Mouse (Mus musculus) kidney, embryonic 15.5 days (tissue): ENCODE measurements around the gene Sel1l3. TPM values are rescaled to one million over a fixed set of nuclear protein-coding genes. Genes with fewer than 3 reads are reported as not detected.
A peak's percentile ranks its signal among the peaks of the same experiment; 100 is the strongest.

Experiments used
- ATAC-seq: fragments of 200-750 bp; cut with Nextera tagmentation; replicated peaks from 2 replicates; pipeline ENCODE4 v1.8.0; 2017; ENCODE audit warnings: moderate TSS enrichment; ENCODE audit not compliant: low FRiP score
- H3K27ac ChIP-seq: fragments of 300-500 bp; sonication (generic); 2 replicates; pipeline ENCODE4 v1.5.1; 2015; ENCODE audit warnings: mild to moderate bottlenecking, inconsistent platforms
- H3K27me3 ChIP-seq: fragments of 300-500 bp; sonication (generic); 2 replicates; pipeline ENCODE4 v1.6.1; 2015; ENCODE audit warnings: inconsistent platforms
- H3K36me3 ChIP-seq: fragments of 300-500 bp; sonication (generic); 2 replicates; pipeline ENCODE4 v1.6.1; 2015; ENCODE audit warnings: inconsistent platforms
- H3K4me1 ChIP-seq: fragments of 300-500 bp; sonication (generic); 2 replicates; pipeline ENCODE4 v1.6.1; 2015; ENCODE audit warnings: inconsistent platforms
- H3K4me2 ChIP-seq: fragments of 300-500 bp; sonication (generic); 2 replicates; pipeline ENCODE4 v1.6.1; 2015; ENCODE audit warnings: moderate library complexity, mild to moderate bottlenecking, inconsistent platforms
- H3K4me3 ChIP-seq: fragments of 300-500 bp; sonication (generic); replicated peaks from 2 replicates; pipeline ENCODE4 v1.5.1; 2015; ENCODE audit warnings: mild to moderate bottlenecking, inconsistent platforms
- H3K9ac ChIP-seq: fragments of 300-500 bp; sonication (generic); 2 replicates; pipeline ENCODE4 v1.6.1; 2015; ENCODE audit warnings: mild to moderate bottlenecking, inconsistent platforms
- H3K9me3 ChIP-seq: fragments of 300-500 bp; sonication (generic); replicated peaks from 2 replicates; pipeline ENCODE4 v1.6.1; 2016; ENCODE audit warnings: inconsistent platforms
- WGBS: fragments of 180-500 bp; shearing (Covaris S2); methylation state at CpG from one replicate; pipeline ENCODE4 v1.1.7; 2015; ENCODE audit warnings: mixed read lengths; 5-methylcytosine and 5-hydroxymethylcytosine counted together
- polyA plus RNA-seq: library from polyadenylated mRNA; unstranded; fragments of >200 nt; fragmentation: Nextera tagmentation; extraction: Ambion mirVana; gene quantifications from 2 replicates; pipeline ENCODE4 v1.2.1, GENCODE M21; 2015

The Sel1l3 gene
- polyA plus RNA-seq, 1 experiment from 2014 or later = 20.1 TPM

DNA sequence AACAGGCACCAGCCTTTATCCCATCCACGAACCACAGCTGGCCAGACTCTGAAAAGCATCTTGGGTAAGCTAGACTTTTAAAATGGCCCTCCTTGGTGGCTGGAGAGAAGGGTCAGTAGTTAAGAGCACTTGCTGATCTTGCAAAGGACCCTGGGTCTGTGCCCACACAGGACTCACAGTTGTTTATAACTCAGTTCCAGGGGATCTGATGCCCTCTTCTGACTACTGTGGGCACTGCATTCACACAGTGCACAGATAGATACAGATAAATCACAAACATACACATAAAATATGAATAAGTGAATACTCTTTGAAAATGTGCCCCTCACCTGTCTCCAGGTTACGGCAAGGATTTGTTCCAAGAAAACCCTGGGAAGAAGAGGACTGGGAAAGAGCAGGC is 79.7 kb downstream of the Sel1l3 start:
- no peak overlapping the region for H3K9ac ChIP-seq
- H3K4me2 ChIP-seq = no peak overlapping the region
- peaks cover 14% of the 10 kb centered on the region for H3K36me3 ChIP-seq
- no peak overlapping the region for H3K4me3 ChIP-seq
- ATAC-seq = no peak
- no peaks in the 10 kb centered on the region for H3K27me3 ChIP-seq
- H3K9me3 ChIP-seq = no peaks in the 10 kb centered on the region
- no peak overlapping the region for H3K27ac ChIP-seq
- WGBS = 74% methylated on average over 2 of the region's 2 CpGs
- no peaks in the 10 kb centered on the region for H3K4me1 ChIP-seq

DNA sequence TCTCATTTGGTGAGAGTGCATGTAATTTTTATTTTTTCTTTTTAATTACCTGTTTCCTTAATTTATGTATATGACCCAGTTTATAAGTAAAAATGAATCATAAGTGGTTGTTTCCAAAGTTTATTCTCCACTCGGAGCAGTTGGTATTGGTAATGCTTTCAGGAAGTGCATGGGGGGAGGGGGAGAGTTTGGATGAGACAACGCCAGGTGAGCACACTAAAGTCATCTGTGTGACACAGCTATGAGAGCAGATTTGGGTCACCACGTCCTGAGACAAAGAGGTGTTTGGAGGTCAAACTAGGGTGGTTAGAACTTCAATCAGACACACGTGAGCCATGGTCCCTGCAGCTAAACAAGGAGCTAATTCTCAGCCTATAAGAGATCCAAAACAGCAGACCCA is 89.0 kb downstream of the Sel1l3 start:
- Histone ChIP-seq H3K27me3 (no peaks in the 10 kb centered on the region), H3K4me3 (no peak overlapping the region), H3K36me3 (peaks cover 15% of the 10 kb centered on the region; the same call in 1 of the 2 replicates), H3K27ac (no peak overlapping the region), H3K4me2 (no peak overlapping the region), H3K9me3 (no peaks in the 10 kb centered on the region), H3K9ac (no peak overlapping the region), H3K4me1 (no peaks in the 10 kb centered on the region)
- 30% methylated on average over 4 of the region's 4 CpGs for WGBS
- ATAC-seq = no peak

DNA sequence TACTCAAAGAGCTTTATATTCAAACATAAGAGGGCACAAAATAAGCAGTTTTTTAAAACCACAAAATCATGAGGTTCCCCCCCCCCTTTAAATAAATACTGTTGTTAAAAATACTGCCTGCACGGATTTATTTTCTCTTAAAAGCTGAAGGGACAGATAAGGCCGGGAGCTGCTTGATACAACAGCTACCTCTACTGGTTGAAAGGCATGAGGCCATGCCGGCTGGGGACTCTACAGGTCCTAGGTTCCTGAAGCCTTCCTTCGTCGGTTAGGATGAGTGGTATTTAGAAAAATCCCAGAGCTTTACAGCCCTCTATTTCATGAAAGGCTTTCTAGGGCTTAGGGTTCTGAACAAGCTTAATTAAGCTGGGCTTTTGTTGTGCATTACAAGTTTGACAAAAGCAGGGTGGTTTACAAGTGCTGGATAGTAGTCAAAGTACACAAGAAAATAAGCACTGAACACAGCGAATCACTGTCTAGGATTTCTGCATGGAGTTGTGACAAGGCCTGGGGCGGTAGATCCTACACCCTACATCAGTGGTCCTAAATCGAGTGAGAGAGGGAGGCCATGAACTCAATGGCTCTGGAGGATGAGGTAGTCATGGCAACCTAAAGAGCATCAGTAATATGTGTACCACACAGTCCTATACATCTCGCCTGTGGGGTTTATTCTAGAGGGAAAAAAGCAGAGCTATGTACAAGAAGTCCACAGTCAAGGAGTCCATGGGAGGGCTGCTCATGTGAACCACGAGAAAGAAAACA is 90.0 kb downstream of the Sel1l3 start:
- Histone ChIP-seq H3K36me3 (peaks cover 20% of the 10 kb centered on the region), H3K27me3 (no peaks in the 10 kb centered on the region), H3K4me3 (no peak overlapping the region), H3K9ac (no peak overlapping the region), H3K4me2 (no peak overlapping the region), H3K4me1 (no peaks in the 10 kb centered on the region), H3K27ac (no peak overlapping the region), H3K9me3 (no peaks in the 10 kb centered on the region)
- ATAC-seq = peak; percentile 55; the same call in 1 of the 2 replicates
- whole genome bisulfite sequencing = 46% methylated on average over 10 of the region's 10 CpGs

GRCm38 (mm10) chr5:53119689-53120088 is 94.0 kb downstream of the Sel1l3 start:
- H3K9ac ChIP-seq = no peak overlapping the region
- H3K27me3 ChIP-seq = no peaks in the 10 kb centered on the region
- no peaks in the 10 kb centered on the region for H3K9me3 ChIP-seq
- no peak overlapping the region for H3K4me3 ChIP-seq
- ATAC-seq = no peak
- H3K27ac ChIP-seq = 0 out of 2 replicates have a peak overlapping the region, but pooled peaks have one; percentile 13
- peaks cover 4% of the 10 kb centered on the region; the same call in 1 of the 2 replicates for H3K4me1 ChIP-seq
- H3K36me3 ChIP-seq = peaks cover 32% of the 10 kb centered on the region
- WGBS = 67% methylated on average over 3 of the region's 3 CpGs
- no peak overlapping the region for H3K4me2 ChIP-seq

DNA sequence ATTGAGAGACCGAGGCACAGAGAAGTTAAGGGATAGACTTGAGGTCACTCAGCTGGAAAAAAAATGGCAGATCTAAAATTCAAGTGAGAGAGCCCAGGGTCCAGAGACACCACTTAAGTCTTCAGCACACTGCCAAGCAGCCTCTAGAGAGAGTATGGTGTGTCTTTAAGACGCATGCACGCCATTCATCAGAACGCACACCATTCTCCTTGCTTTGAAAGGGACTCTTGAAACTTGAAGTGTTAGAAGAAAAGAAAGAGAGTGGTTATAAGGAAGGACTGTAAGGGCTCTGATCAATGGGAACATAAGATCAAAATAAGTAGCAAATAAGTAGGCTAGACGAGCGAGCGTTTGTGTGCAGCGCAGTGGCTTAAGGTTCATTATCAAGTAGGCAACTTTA is 95.5 kb downstream of the Sel1l3 start:
- H3K4me3 ChIP-seq = no peak overlapping the region
- peaks cover 5% of the 10 kb centered on the region; the same call in 1 of the 2 replicates for H3K9me3 ChIP-seq
- H3K27me3 ChIP-seq = no peaks in the 10 kb centered on the region
- H3K9ac ChIP-seq = no peak overlapping the region
- no peak overlapping the region for H3K27ac ChIP-seq
- WGBS = 92% methylated on average over 8 of the region's 8 CpGs
- peaks cover 4% of the 10 kb centered on the region; the same call in 1 of the 2 replicates for H3K4me1 ChIP-seq
- ATAC-seq = no peak
- no peak overlapping the region for H3K4me2 ChIP-seq
- H3K36me3 ChIP-seq = peaks cover 40% of the 10 kb centered on the region

DNA sequence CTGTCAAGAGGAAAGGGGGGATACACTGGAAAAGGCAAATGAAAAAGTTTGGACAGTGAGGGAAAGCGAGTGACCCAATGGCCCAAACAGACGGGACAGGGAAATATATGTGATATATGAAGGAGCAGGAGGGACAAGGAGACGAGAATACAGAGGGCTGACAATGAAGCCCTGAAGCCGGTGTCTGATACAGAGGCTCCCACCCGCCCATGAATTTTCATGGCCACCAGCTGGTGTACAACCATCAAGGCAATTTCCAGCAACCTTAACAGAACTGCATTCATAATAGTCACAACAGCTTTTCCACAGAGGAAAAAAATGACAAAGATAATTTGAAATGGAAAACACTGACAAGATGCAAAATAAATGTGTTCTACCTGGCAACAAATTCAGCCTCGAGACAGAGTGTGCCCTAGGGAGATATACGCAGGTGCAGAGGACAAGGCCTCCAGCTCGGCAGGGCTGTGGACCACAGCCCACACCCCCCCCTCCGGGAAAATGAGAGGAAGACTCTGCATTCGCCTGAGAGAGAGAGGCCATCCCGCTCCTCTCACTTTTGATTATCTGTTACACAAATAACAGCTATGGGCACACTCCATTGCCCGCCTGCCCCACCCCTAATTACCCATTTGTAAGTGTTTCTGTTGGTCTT is 99.0 kb downstream of the Sel1l3 start:
- Histone ChIP-seq H3K4me3 (no peak overlapping the region), H3K9me3 (peaks cover 9% of the 10 kb centered on the region; the same call in 1 of the 2 replicates), H3K27me3 (no peaks in the 10 kb centered on the region), H3K9ac (no peak overlapping the region), H3K4me2 (no peak overlapping the region), H3K27ac (no peak overlapping the region), H3K36me3 (peaks cover 34% of the 10 kb centered on the region), H3K4me1 (peaks cover 24% of the 10 kb centered on the region)
- WGBS = 65% methylated on average over 12 of the region's 12 CpGs
- no peak for ATAC-seq

DNA sequence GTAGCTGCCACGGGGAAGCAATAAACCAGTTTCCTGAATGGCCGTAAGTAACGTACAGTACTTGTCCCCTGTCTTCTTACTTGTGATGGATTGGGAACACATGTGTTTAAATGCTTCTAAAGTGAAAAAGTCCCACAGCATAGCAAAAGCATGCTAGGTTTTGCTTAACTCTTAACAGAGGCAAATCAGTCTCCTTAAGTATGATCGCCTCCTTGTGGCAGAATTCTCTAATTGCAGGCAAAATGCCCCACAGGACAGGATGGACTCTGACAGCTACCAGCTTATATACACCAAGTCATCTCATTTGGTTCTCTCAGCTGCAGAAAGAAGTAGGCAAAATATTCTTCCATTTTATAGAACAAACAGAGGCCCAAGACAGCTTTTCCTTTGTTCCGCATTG is 100.8 kb downstream of the Sel1l3 start:
- H3K9ac ChIP-seq = no peak overlapping the region
- no peak overlapping the region for H3K4me2 ChIP-seq
- peaks cover 25% of the 10 kb centered on the region for H3K36me3 ChIP-seq
- H3K27ac ChIP-seq = no peak overlapping the region
- H3K4me1 ChIP-seq = peaks cover 27% of the 10 kb centered on the region
- no peaks in the 10 kb centered on the region for H3K27me3 ChIP-seq
- H3K9me3 ChIP-seq = peaks cover 9% of the 10 kb centered on the region; the same call in 1 of the 2 replicates
- H3K4me3 ChIP-seq = no peak overlapping the region
- no peak for ATAC-seq
- WGBS = 72% methylated on average over 5 of the region's 5 CpGs

DNA sequence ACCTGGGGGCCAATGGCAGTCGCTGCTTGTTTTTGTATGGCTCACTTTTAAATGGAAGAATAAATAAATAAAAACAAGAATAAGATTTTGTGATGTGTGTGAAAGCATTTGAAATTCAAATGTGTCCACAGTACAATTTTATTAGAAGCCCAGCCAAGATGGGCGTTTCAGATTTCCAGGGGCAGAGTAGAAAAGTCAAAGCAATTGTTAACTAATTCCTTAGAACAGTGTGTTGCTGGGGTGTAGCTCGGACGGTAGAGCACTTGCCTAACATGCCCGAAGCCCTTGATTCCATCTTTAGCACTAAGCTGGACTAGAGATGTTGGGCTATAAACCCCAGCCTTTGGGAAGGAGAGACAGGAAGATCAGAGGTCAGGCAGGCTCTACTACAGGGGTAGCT is 102.7 kb downstream of the Sel1l3 start:
- 0 out of 2 replicates have a peak, but pooled peaks have one; percentile 20 for ATAC-seq
- WGBS = 58% methylated on average over 5 of the region's 5 CpGs
- H3K9ac ChIP-seq = no peak overlapping the region
- H3K27me3 ChIP-seq = no peaks in the 10 kb centered on the region
- no peak overlapping the region for H3K4me3 ChIP-seq
- H3K4me2 ChIP-seq = no peak overlapping the region
- H3K4me1 ChIP-seq = peaks cover 34% of the 10 kb centered on the region
- peaks cover 13% of the 10 kb centered on the region for H3K36me3 ChIP-seq
- peaks cover 9% of the 10 kb centered on the region; the same call in 1 of the 2 replicates for H3K9me3 ChIP-seq
- H3K27ac ChIP-seq = peak overlapping the region; percentile 76

DNA sequence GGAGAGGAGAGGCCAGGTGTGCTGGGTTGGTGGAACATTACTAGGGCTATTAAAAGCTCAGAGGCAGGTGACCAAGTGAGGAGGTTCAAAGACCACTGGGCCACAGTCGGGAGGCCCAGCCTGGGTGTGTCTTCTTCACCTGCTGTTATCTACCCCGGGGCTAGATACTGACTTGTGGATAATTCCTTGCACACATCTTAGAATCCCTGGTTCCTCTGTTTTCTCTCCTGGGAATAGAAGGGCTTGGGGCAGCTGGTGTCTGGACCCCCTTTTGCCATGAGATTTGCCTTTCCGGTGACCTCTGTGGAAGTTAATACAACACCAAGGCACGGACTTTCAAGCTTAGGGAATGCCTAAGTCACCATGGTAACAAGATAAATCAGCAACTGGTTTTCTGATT is 103.5 kb downstream of the Sel1l3 start:
- no peak overlapping the region for H3K9ac ChIP-seq
- peaks cover 13% of the 10 kb centered on the region for H3K36me3 ChIP-seq
- H3K9me3 ChIP-seq = peaks cover 9% of the 10 kb centered on the region; the same call in 1 of the 2 replicates
- no peaks in the 10 kb centered on the region for H3K27me3 ChIP-seq
- H3K27ac ChIP-seq = peak overlapping the region; percentile 76
- no peak overlapping the region for H3K4me3 ChIP-seq
- WGBS = 64% methylated on average over 4 of the region's 4 CpGs
- H3K4me1 ChIP-seq = peaks cover 35% of the 10 kb centered on the region
- peak; percentile 50 for ATAC-seq
- H3K4me2 ChIP-seq = peak overlapping the region; percentile 21; the same call in 1 of the 2 replicates

GRCm38 (mm10) chr5:53108668-53109067 is 105.1 kb downstream of the Sel1l3 start:
- H3K27me3 ChIP-seq = no peaks in the 10 kb centered on the region
- WGBS = 86% methylated on average over 1 of the region's 1 CpGs
- no peak overlapping the region for H3K27ac ChIP-seq
- peaks cover 7% of the 10 kb centered on the region; the same call in 1 of the 2 replicates for H3K9me3 ChIP-seq
- H3K9ac ChIP-seq = no peak overlapping the region
- H3K36me3 ChIP-seq = peaks cover 9% of the 10 kb centered on the region
- peaks cover 51% of the 10 kb centered on the region for H3K4me1 ChIP-seq
- H3K4me3 ChIP-seq = no peak overlapping the region
- ATAC-seq = no peak
- H3K4me2 ChIP-seq = no peak overlapping the region

- peaks cover 57% of the 10 kb centered on the region for H3K4me1 ChIP-seq
- no peak overlapping the region for H3K9ac ChIP-seq
- no peak overlapping the region for H3K4me3 ChIP-seq
- no peak for ATAC-seq
- H3K27me3 ChIP-seq = no peaks in the 10 kb centered on the region
- H3K4me2 ChIP-seq = no peak overlapping the region
- peaks cover 3% of the 10 kb centered on the region for H3K36me3 ChIP-seq
- WGBS = 84% methylated on average over 9 of the region's 9 CpGs
- H3K27ac ChIP-seq = no peak overlapping the region
- H3K9me3 ChIP-seq = 0 out of 2 replicates have a peak, but pooled peaks cover 2% of the 10 kb centered on the region
These were observed 105.7 kb downstream of the Sel1l3 start for GRCm38 (mm10) chr5:53108026-53108425.

GRCm38 (mm10) chr5:53106731-53107130 is 107.0 kb downstream of the Sel1l3 start:
- no peaks in the 10 kb centered on the region for H3K27me3 ChIP-seq
- no peaks in the 10 kb centered on the region for H3K9me3 ChIP-seq
- H3K27ac ChIP-seq = no peak overlapping the region
- no peak overlapping the region for H3K9ac ChIP-seq
- no peak for ATAC-seq
- WGBS = 56% methylated on average over 4 of the region's 4 CpGs
- no peaks in the 10 kb centered on the region for H3K36me3 ChIP-seq
- no peak overlapping the region for H3K4me3 ChIP-seq
- H3K4me2 ChIP-seq = no peak overlapping the region
- peaks cover 66% of the 10 kb centered on the region for H3K4me1 ChIP-seq
